Mouse (Mus musculus) E14TG2a.4 (cell line): Measurements from ENCODE around the gene Tle1.

ENCODE experiments used
- H3K27me3 ChIP-seq: 2 replicates; pipeline ENCODE4 v1.6.1; 2014; ENCODE audit warnings: low read length, control low read depth; ENCODE audit not compliant: insufficient read depth
- H3K36me3 ChIP-seq: 2 replicates; pipeline ENCODE4 v1.6.1; 2014; ENCODE audit warnings: low read length, control low read depth; ENCODE audit not compliant: insufficient read depth
- H3K4me1 ChIP-seq: replicated peaks from 2 replicates; pipeline ENCODE4 v1.6.1; 2014; ENCODE audit warnings: low read depth, low read length, control low read depth
- H3K4me3 ChIP-seq: replicated peaks from 2 replicates; pipeline ENCODE4 v1.5.1; 2014; ENCODE audit warnings: mild to moderate bottlenecking, low read length
- H3K9me3 ChIP-seq: 2 replicates; pipeline ENCODE4 v1.6.1; 2014; ENCODE audit warnings: low read length, control low read depth
- CTCF ChIP-seq: conservative IDR thresholded peaks from 2 replicates; pipeline ENCODE4 v1.5.1; 2014; ENCODE audit warnings: low read length
- NANOG ChIP-seq: IDR thresholded peaks from 2 replicates; pipeline ENCODE4 v1.6.1; 2014; ENCODE audit warnings: borderline replicate concordance, low read length, mixed read lengths
- POU5F1 ChIP-seq: IDR thresholded peaks from 2 replicates; pipeline ENCODE4 v1.6.1; 2014; ENCODE audit warnings: low read length, borderline replicate concordance

Tle1 gene

GRCm38 (mm10) chr4:72150460-72151131 lies 50.1 kb downstream of the Tle1 start:
- H3K4me1 ChIP-seq = peaks cover 53% of the 10 kb centered on the region
- H3K4me3 ChIP-seq = no peak overlapping the region
- TF ChIP-seq CTCF (no peak), POU5F1 (no peak), NANOG (no peak)
- peaks cover 3% of the 10 kb centered on the region for H3K36me3 ChIP-seq
- no peaks in the 10 kb centered on the region for H3K9me3 ChIP-seq
- H3K27me3 ChIP-seq = no peaks in the 10 kb centered on the region

- TF ChIP-seq NANOG (peak; percentile 97), POU5F1 (peak; percentile 81; the same call in 1 of the 2 replicates), CTCF (no peak)
- Histone ChIP-seq H3K36me3 (peaks cover 17% of the 10 kb centered on the region), H3K4me1 (peaks cover 62% of the 10 kb centered on the region), H3K4me3 (no peak overlapping the region), H3K27me3 (no peaks in the 10 kb centered on the region), H3K9me3 (no peaks in the 10 kb centered on the region)
Measured at GRCm38 (mm10) chr4:72146003-72146402, 54.7 kb downstream of the Tle1 start.

- Histone ChIP-seq H3K36me3 (peaks cover 31% of the 10 kb centered on the region), H3K27me3 (no peaks in the 10 kb centered on the region), H3K9me3 (no peaks in the 10 kb centered on the region), H3K4me3 (no peak overlapping the region), H3K4me1 (peaks cover 49% of the 10 kb centered on the region)
- TF ChIP-seq CTCF (no peak), POU5F1 (no peak), NANOG (no peak)
Measured at GRCm38 (mm10) chr4:72144541-72144940, 56.2 kb downstream of the Tle1 start.

DNA sequence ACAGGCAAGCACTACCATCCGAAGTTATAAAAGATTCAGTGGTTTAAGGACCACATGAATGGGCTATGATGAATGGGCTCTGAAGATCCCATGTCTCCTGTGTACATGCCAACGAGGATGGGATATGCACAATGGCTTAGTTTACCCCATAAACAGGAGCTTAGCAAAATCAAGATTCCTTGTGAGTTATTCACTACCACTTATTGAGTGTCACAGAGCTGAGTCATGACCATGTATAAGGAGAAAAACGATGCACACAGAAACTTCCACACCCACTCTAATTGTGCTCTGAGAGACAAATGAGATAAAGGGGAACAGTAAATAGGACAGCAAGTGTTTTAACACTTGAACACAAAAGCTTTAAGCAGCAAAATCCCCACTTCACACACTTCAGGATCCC lies 60.0 kb downstream of the Tle1 start:
- Histone ChIP-seq H3K4me1 (peaks cover 16% of the 10 kb centered on the region), H3K4me3 (no peak overlapping the region), H3K27me3 (no peaks in the 10 kb centered on the region), H3K36me3 (peaks cover 67% of the 10 kb centered on the region), H3K9me3 (no peaks in the 10 kb centered on the region)
- TF ChIP-seq NANOG = no peak
- TF ChIP-seq POU5F1 = no peak
- TF ChIP-seq CTCF = no peak

DNA sequence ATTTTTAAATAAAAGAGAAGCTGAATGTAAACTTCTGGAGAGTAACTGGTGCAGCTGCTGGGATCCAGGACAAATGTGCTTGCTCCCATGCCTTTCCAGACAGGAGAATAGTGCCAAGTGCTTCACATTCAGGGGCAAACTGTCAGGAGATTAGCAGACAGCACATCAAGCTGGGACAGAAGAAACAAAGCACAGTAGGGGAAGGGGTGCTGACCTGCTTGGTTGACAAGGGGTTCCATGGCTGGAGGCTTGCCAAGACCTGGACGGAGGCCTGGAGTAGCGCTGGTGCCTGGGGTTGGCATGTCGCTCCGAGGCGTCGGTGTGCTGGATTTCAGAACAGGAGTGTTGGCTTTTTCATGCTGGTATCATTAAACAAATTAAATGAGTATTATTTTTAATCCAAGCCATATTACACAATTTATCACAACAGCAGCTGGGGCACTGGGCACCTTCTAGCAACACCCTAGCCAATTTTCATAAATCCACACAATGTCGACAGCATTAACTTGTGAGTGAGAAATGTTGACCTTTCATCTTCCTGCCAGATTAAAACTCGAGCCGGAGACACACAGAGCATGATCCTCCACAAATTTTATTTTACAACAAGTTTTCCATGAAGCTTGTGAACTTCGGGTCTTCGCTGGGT lies 61.1 kb downstream of the Tle1 start:
- peaks cover 73% of the 10 kb centered on the region for H3K36me3 ChIP-seq
- peaks cover 5% of the 10 kb centered on the region for H3K4me1 ChIP-seq
- TF ChIP-seq NANOG = no peak
- no peak for TF ChIP-seq CTCF
- no peak for TF ChIP-seq POU5F1
- no peaks in the 10 kb centered on the region for H3K27me3 ChIP-seq
- H3K9me3 ChIP-seq = no peaks in the 10 kb centered on the region
- no peak overlapping the region for H3K4me3 ChIP-seq

DNA sequence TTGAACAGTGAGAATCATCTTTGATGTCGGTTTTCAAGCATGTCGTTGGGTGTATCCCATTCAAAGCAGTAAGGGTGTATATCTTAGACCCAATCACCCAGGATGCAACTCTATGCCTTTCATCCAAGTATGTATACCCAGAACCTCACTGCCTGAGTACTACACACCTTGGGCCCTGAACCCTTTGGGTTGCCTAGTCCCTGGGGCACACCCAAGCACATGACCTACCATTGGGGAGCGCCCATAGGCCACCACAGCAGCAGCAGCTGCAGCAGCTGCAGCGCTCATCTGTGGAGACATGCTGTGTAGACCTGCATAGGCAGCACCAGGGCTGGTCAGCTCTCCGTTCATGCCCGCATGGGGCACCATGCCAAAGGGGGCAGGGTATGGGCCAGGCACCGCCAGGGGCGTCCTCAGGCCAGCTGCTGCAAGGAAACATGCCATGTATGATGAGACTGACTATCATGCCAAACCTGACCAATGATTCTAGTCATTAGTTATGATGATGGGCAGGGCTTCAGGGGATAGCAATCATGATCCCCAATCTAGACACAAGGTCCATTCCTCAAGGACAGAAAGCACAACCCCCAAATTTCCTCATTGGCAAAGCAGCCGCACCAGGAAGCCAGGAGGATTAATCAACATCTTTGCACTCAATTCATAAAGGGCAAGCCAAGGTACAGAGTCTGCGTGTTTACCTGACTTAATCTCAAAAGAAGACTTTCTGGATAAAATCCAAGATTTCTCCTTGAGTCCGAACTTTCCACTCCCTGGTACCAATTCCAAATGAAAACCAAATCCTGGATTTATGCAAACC lies 62.2 kb downstream of the Tle1 start:
- H3K27me3 ChIP-seq = no peaks in the 10 kb centered on the region
- TF ChIP-seq NANOG (no peak), CTCF (no peak), POU5F1 (no peak)
- H3K9me3 ChIP-seq = no peaks in the 10 kb centered on the region
- H3K36me3 ChIP-seq = peaks cover 74% of the 10 kb centered on the region
- H3K4me3 ChIP-seq = no peak overlapping the region
- H3K4me1 ChIP-seq = peaks cover 1% of the 10 kb centered on the region; the same call in 1 of the 2 replicates

DNA sequence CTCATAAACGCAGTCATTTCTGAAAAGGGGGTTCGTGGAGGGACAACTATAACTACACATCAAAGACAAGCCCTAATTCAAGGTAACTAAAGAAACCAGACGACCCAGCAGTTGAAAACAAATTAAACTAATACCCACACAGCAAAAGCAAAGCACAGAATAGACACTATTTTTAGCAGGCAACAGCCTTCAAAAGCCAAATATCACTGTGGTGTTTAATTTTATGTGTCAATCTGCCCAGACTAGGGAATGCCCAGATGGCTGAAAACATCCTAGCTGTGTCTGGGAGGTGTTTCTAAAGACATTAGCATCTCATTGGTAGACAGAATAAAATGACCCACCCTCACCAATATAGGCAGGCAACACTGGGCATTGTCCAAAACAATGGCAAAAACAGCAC lies 68.1 kb downstream of the Tle1 start:
- Histone ChIP-seq H3K27me3 (no peaks in the 10 kb centered on the region), H3K9me3 (no peaks in the 10 kb centered on the region), H3K36me3 (peaks cover 50% of the 10 kb centered on the region), H3K4me3 (no peak overlapping the region), H3K4me1 (peaks cover 24% of the 10 kb centered on the region)
- TF ChIP-seq POU5F1 (no peak), CTCF (no peak), NANOG (no peak)

DNA sequence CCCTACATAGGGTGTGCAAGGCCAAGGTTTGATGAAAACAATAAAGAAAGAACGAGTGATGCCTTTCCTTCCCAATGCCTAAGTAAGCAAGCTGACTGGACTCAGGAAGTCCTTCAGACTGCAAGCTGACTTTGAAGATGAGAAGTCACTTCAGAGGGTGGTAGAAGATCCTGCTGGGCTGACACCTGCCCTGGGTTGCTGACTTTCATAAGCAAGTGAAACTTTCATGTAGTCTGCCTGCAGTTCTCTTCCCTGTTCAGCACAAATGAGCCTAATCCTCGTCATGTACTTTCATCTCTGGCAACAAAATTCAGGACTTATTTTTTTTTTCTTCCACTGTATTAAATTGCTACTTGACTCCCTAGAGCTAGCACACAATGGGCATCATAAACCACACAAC lies 73.1 kb downstream of the Tle1 start:
- no peak for TF ChIP-seq POU5F1
- Histone ChIP-seq H3K9me3 (no peaks in the 10 kb centered on the region), H3K27me3 (no peaks in the 10 kb centered on the region), H3K36me3 (peaks cover 44% of the 10 kb centered on the region), H3K4me3 (no peak overlapping the region), H3K4me1 (peaks cover 30% of the 10 kb centered on the region)
